Mouse (Mus musculus) hindbrain, embryonic 12.5 days (tissue): ENCODE data around the gene Bhlhb9. TPM values are rescaled to one million over a fixed set of nuclear protein-coding genes. Genes with fewer than 3 reads are reported as not detected.

Experiments used
- ATAC-seq: fragments of 200-750 bp; cut with Nextera tagmentation; 2 replicates; pipeline ENCODE4 v1.8.0; 2017; ENCODE audit warnings: moderate TSS enrichment; ENCODE audit not compliant: low FRiP score
- H3K27ac ChIP-seq: fragments of 300-500 bp; sonication (generic); 2 replicates; pipeline ENCODE4 v1.5.1; 2016; ENCODE audit warnings: mild to moderate bottlenecking
- H3K27me3 ChIP-seq: fragments of 300-500 bp; sonication (generic); 2 replicates; pipeline ENCODE4 v1.6.1; 2016; ENCODE audit warnings: mild to moderate bottlenecking
- H3K36me3 ChIP-seq: fragments of 300-500 bp; sonication (generic); 2 replicates; pipeline ENCODE4 v1.6.1; 2016; ENCODE audit warnings: mild to moderate bottlenecking
- H3K4me1 ChIP-seq: fragments of 300-500 bp; sonication (generic); 2 replicates; pipeline ENCODE4 v1.6.1; 2016
- H3K4me2 ChIP-seq: fragments of 300-500 bp; sonication (generic); replicated peaks from 2 replicates; pipeline ENCODE4 v1.6.1; 2016; ENCODE audit warnings: mild to moderate bottlenecking
- H3K4me3 ChIP-seq: fragments of 300-500 bp; sonication (generic); 2 replicates; pipeline ENCODE4 v1.5.1; 2016; ENCODE audit warnings: mild to moderate bottlenecking
- H3K9ac ChIP-seq: fragments of 300-500 bp; sonication (generic); 2 replicates; pipeline ENCODE4 v1.6.1; 2016; ENCODE audit warnings: mild to moderate bottlenecking, moderate library complexity
- H3K9me3 ChIP-seq: fragments of 300-500 bp; sonication (generic); replicated peaks from 2 replicates; pipeline ENCODE4 v1.6.1; 2016; ENCODE audit warnings: mild to moderate bottlenecking
- WGBS: fragments of 180-500 bp; shearing (Covaris S2); methylation state at CpG from one replicate; pipeline ENCODE4 v1.1.7; 2016; 5-methylcytosine and 5-hydroxymethylcytosine counted together
- microRNA counts: library from miRNA; unstranded; fragments of <30 nt; microRNA quantifications from one replicate; lab custom pipeline; 2017
- microRNA-seq: library from miRNA; unstranded; fragments of <30 nt; microRNA quantifications from one replicate; pipeline ENCODE4, GENCODE M21; 2017
- polyA plus RNA-seq: library from polyadenylated mRNA; unstranded; fragments of >200 nt; fragmentation: Nextera tagmentation; extraction: Ambion mirVana; gene quantifications from 2 replicates; pipeline ENCODE4 v1.2.1, GENCODE M21; 2016

The Bhlhb9 gene
- polyA plus RNA-seq, 1 experiment from 2014 or later, result 90.7 TPM

DNA sequence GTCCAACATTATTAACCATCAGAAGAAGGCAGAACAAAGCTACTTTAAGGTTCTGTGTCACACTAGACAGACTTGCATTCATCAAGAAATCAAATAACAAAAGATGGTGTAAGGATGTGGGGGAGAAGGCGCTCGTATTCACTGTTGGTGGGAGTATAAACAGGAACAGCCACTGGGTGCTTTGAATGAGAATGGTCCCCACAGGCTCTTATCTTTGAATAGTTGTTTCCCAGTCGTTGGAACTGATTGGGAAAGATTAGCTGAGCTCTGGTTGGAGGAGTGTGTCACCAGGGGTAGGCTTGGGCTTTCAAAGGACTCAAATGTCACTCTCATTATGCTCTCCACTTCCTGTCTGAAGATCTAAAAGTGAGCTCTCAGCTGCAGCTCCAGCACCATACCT is 128.5 kb downstream of the Bhlhb9 start:
- Histone ChIP-seq H3K9me3 (no peaks in the 10 kb centered on the region), H3K9ac (no peak overlapping the region), H3K27ac (no peak overlapping the region), H3K27me3 (no peaks in the 10 kb centered on the region), H3K4me1 (no peaks in the 10 kb centered on the region), H3K4me3 (no peak overlapping the region), H3K4me2 (no peak overlapping the region), H3K36me3 (no peaks in the 10 kb centered on the region)
- WGBS, result 27% methylated on average over 3 of the region's 3 CpGs
- ATAC-seq, result no peak

DNA sequence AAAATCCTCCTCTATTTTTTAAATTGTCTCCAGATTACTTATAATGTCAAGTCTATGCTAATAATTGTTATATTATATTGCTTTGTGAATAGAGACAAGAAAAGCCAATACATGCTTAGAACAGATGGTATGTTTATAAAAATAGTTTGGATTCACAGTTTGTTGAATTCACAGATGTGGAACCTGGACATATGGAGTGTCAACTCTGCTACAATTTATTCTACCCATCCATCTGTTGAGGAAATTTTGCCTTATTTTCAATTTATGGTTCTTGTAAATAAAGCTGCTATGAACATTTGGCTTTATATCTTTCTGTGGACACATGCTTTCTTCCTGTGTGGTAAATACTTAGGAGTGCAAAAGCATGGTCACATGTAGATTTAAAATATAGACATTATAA is 131.2 kb downstream of the Bhlhb9 start:
- Histone ChIP-seq H3K9me3 (no peaks in the 10 kb centered on the region), H3K27me3 (no peaks in the 10 kb centered on the region), H3K9ac (no peak overlapping the region), H3K4me3 (no peak overlapping the region), H3K36me3 (no peaks in the 10 kb centered on the region), H3K4me2 (no peak overlapping the region), H3K27ac (no peak overlapping the region), H3K4me1 (no peaks in the 10 kb centered on the region)
- ATAC-seq, result no peak

DNA sequence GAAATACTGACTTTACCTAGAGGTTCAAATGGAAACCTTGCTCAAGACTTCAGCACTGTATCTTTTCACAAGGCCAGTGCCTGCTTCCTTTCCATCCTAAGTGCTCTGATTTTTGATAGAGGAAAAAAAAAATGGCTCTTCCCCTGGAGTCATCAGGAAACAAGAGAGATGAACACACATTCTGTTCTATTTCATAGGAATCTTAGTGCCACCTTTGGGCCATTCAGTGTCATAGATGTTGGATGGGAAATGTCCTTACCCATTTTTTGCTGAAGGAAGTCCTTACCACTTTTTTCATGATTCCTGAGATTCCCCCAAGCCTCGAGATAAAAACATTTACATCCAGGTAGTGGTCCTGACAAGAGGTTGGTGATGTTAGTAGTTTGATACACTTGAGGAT is 139.1 kb downstream of the Bhlhb9 start:
- H3K27me3 ChIP-seq, result no peaks in the 10 kb centered on the region

More for the DNA sequence above, 139.1 kb downstream of the Bhlhb9 start:
- H3K4me3 ChIP-seq, result no peak overlapping the region
- no peaks in the 10 kb centered on the region for H3K36me3 ChIP-seq
- H3K9ac ChIP-seq, result no peak overlapping the region
- no peaks in the 10 kb centered on the region for H3K4me1 ChIP-seq
- no peaks in the 10 kb centered on the region for H3K9me3 ChIP-seq
- ATAC-seq, result no peak
- H3K4me2 ChIP-seq, result no peak overlapping the region
- 52% methylated on average over 1 of the region's 1 CpGs for WGBS
- no peak overlapping the region for H3K27ac ChIP-seq

MicroRNAs within 50 kb of the gene (microRNA counts, 519-probe panel; counts per million panel counts)
- microRNA mmu-miR-1970 (lab: Ali Mortazavi, UCI), result 470 counts per million, percentile 58 among the panel's probes with 10 or more counts

Small RNA genes within 50 kb of the gene (microRNA-seq; reads per million reads assigned to microRNA genes)
- not detected for gene Mir1970

Other genes starting within 250 kb of the Bhlhb9 start
- gene Nxf7, start 198.8 kb upstream of the Bhlhb9 start, polyA plus RNA-seq, result not detected in 2 replicates
- not detected in 2 replicates for gene Prame, start 169.9 kb upstream of the Bhlhb9 start, polyA plus RNA-seq
- not detected in 2 replicates for gene Tcp11x2, start 103.8 kb upstream of the Bhlhb9 start, polyA plus RNA-seq
- not detected in 2 replicates for gene Tmsb15a, start 72.3 kb upstream of the Bhlhb9 start, polyA plus RNA-seq
- gene Armcx5, start 54.9 kb upstream of the Bhlhb9 start, polyA plus RNA-seq, result 11.6 and 15.6 TPM in 2 replicates
- gene Gprasp1, start 54.9 kb upstream of the Bhlhb9 start, polyA plus RNA-seq, result 123 and 132 TPM in 2 replicates
- 93.9 and 97.4 TPM in 2 replicates for gene Gprasp2, start 41.4 kb downstream of the Bhlhb9 start, polyA plus RNA-seq
- 144 and 146 TPM in 2 replicates for gene Arxes2, start 196.2 kb downstream of the Bhlhb9 start, polyA plus RNA-seq
- 55.4 and 61.5 TPM in 2 replicates for gene Arxes1, start 235.8 kb downstream of the Bhlhb9 start, polyA plus RNA-seq